Mouse (Mus musculus): ENCODE data around the gene Nphp3.

DNA sequence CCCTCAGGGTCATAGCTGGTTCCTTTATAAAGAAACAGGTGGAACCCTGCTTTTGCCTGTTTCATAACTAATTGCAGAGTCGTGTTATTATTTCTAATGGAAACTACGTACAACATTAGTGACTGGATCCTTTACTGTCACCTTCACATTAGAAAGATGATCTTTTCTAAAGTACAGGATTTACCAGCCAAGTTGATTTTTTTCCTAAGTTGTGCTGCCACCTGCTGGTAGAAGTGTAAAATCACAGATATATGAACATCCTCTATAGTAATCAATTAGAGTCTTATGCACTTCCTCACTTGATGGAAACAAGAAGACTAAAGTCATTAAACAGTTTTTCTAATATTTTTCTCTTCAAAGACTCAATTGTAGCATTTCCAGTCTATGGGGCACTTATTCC, 5.8 kb upstream of the Nphp3 start:
- TF ChIP-seq POLR2A (IDR thresholded peaks at IDR 0.05; ENCODE audit: extremely low read depth, insufficient read depth, low read length) (no peak), CTCF (IDR thresholded peaks at IDR 0.05; ENCODE audit: low read depth, low read length) (peak; percentile 37; the same call in 1 of the 2 replicates)
